Comparison of ENCODE assay signal across 8 mouse cellular contexts in genomic region chr19:42255438-42255783, GRCm38 (mm10). TPM values are rescaled to one million over a fixed set of nuclear protein-coding genes. Genes with fewer than 3 reads are reported as not detected.
A peak's percentile ranks its signal among the peaks of the same experiment; 100 is the strongest.
DNase-seq lines count a peak whose midpoint lies in the region; ATAC-seq and TF ChIP-seq lines count a peak whose summit lies in the region.

No protein-coding gene starts in this region.

- no peaks in the 10 kb centered on the region for H3K9me3 ChIP-seq in heart, embryonic 12.5 days (replicated peaks)
- H3K9me3 ChIP-seq in hindbrain, embryonic 10.5 days = no peaks in the 10 kb centered on the region
- H3K9me3 ChIP-seq in stomach, embryonic 15.5 days = no peaks in the 10 kb centered on the region

- H3K4me2 ChIP-seq in heart, embryonic 12.5 days = peak overlapping the region; percentile 84
- peak overlapping the region; percentile 75 for H3K4me2 ChIP-seq in stomach, embryonic 15.5 days

- TF ChIP-seq CTCF in brain, embryonic 14.5 days (IDR thresholded peaks at IDR 0.05; ENCODE audit: borderline replicate concordance, extremely low read depth, insufficient read depth, insufficient read length) = no peak

- no peaks in the 10 kb centered on the region for H3K36me3 ChIP-seq in heart, embryonic 12.5 days
- no peaks in the 10 kb centered on the region for H3K36me3 ChIP-seq in hindbrain, embryonic 10.5 days
- no peaks in the 10 kb centered on the region for H3K36me3 ChIP-seq in stomach, embryonic 15.5 days

- H3K4me1 ChIP-seq in heart, embryonic 12.5 days (replicated peaks) = peaks cover 5% of the 10 kb centered on the region
- H3K4me1 ChIP-seq in hindbrain, embryonic 10.5 days (replicated peaks) = peaks cover 11% of the 10 kb centered on the region
- no peaks in the 10 kb centered on the region for H3K4me1 ChIP-seq in stomach, embryonic 15.5 days

- no peak overlapping the region for H3K9ac ChIP-seq in heart, embryonic 12.5 days
- H3K9ac ChIP-seq in stomach, embryonic 15.5 days = no peak overlapping the region

- WGBS in heart, embryonic 12.5 days = 2% methylated on average over 23 of the region's 23 CpGs
- 1% methylated on average over 21 of the region's 23 CpGs for WGBS in hindbrain, embryonic 10.5 days
- WGBS in stomach, embryonic 15.5 days = under 1% methylated on average over 18 of the region's 23 CpGs

- no peak overlapping the region for H3K27ac ChIP-seq in heart, embryonic 12.5 days (ENCODE audit: poor library complexity, severe bottlenecking)
- peak overlapping the region; percentile 77 for H3K27ac ChIP-seq in hindbrain, embryonic 10.5 days
- no peak overlapping the region for H3K27ac ChIP-seq in stomach, embryonic 15.5 days

- TF ChIP-seq POLR2A in brain, embryonic 14.5 days (IDR thresholded peaks at IDR 0.05; ENCODE audit: borderline replicate concordance, extremely low read depth, insufficient read depth, insufficient read length, poor library complexity, severe bottlenecking) = 0 out of 2 replicates have a peak, but pooled peaks have one; percentile 12

- H3K4me3 ChIP-seq in heart, embryonic 12.5 days = peak overlapping the region; percentile 47
- peak overlapping the region; percentile 61 for H3K4me3 ChIP-seq in hindbrain, embryonic 10.5 days
- peak overlapping the region; percentile 32 for H3K4me3 ChIP-seq in stomach, embryonic 15.5 days (replicated peaks)

- no peak for DNase-seq in heart, adult 11 months
- peak; percentile 80 for DNase-seq in brain, embryonic 14.5 days (ENCODE audit: low read depth)
- no peak for DNase-seq in hindbrain, embryonic 10.5 days (ENCODE audit: low spot score)
- DNase-seq in liver = peak; percentile 25
- no peak for DNase-seq in adrenal gland, adult (ENCODE audit: inconsistent age in 2 of 2, low spot score in 1 of 2)
- no peak for DNase-seq in lung, postnatal 4 days

- H3K27me3 ChIP-seq in heart, embryonic 12.5 days (replicated peaks) = peaks cover 67% of the 10 kb centered on the region
- H3K27me3 ChIP-seq in hindbrain, embryonic 10.5 days (ENCODE audit: insufficient read depth, poor library complexity, severe bottlenecking) = peaks cover 36% of the 10 kb centered on the region
- H3K27me3 ChIP-seq in stomach, embryonic 15.5 days (replicated peaks) = peaks cover 9% of the 10 kb centered on the region

- peak; percentile 48; the same call in 1 of the 2 replicates for ATAC-seq in heart, embryonic 12.5 days (ENCODE audit: insufficient number of reproducible peaks, low FRiP score)
- peak; percentile 52; the same call in 1 of the 2 replicates for ATAC-seq in stomach, embryonic 15.5 days (ENCODE audit: insufficient read depth, low FRiP score, low read depth)

RNA-seq across cellular contexts. Expression of gene Golga7b, which starts 8.0 kb away (rescaled TPM):
- polyA plus RNA-seq in heart, embryonic 12.5 days (2016; fragmentation: Nextera tagmentation; extraction: Ambion mirVana) = 0.21 and 0.27 TPM in 2 replicates
- 20.5 and 33.7 TPM in 2 replicates for polyA plus RNA-seq in brain, embryonic 14.5 days (2012; rRNA removed)
- polyA plus RNA-seq in hindbrain, embryonic 10.5 days (2016; fragmentation: Nextera tagmentation; extraction: Ambion mirVana) = 1.7 and 4.2 TPM in 2 replicates
- polyA plus RNA-seq in stomach, embryonic 15.5 days (2015; fragmentation: Nextera tagmentation; extraction: Ambion mirVana) = 1.1 and 1.5 TPM in 2 replicates

RNA-seq across cellular contexts. Expression of gene Sfrp5, which starts 53.4 kb away (rescaled TPM):
- polyA plus RNA-seq in heart, embryonic 12.5 days (2016; fragmentation: Nextera tagmentation; extraction: Ambion mirVana) = 5.4 and 5.9 TPM in 2 replicates
- polyA plus RNA-seq in brain, embryonic 14.5 days (2012; rRNA removed) = 4.5 and 4.6 TPM in 2 replicates
- polyA plus RNA-seq in hindbrain, embryonic 10.5 days (2016; fragmentation: Nextera tagmentation; extraction: Ambion mirVana) = 0.26 and 0.46 TPM in 2 replicates
- 9.4 and 16.0 TPM in 2 replicates for polyA plus RNA-seq in stomach, embryonic 15.5 days (2015; fragmentation: Nextera tagmentation; extraction: Ambion mirVana)

Comparison
In these comparisons a context has a peak if more than half of its experiments do, and no peak if none do; other contexts are left out.
1. DNase-seq: peak in brain, embryonic 14.5 days (single experiment) and liver (single experiment); none in heart, adult 11 months (single experiment), hindbrain, embryonic 10.5 days (single experiment), adrenal gland, adult (0 of 2) and lung, postnatal 4 days (0 of 2).
2. Peak in every context shown above with its lines, with median percentiles within 50 percentile points of each other: H3K4me3 ChIP-seq.